Mouse (Mus musculus): Measurements from ENCODE around the gene Cbx5.

DNA sequence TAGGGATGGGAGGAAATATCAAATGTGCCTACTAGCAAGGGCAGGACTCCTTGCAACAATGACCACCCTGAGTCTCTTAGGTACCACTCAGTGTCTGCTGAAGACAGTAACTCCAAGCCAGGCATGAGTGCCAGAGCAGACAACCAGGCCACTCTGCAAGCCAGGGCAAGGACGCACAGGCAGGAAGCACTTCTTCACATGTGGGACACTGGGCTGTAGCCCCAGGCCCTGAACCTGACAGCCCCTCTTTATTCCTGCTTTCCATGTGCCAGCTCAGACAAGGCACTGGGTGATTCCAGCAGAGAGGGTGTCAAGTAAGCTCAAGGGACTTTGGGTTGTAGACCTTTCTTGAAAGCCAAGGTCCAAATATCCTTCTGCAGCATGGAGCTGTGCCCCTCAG, 60.8 kb downstream of the Cbx5 start:
- TF ChIP-seq CTCF (IDR thresholded peaks at IDR 0.05; ENCODE audit: low read depth) (no peak), EP300 (IDR thresholded peaks at IDR 0.05; ENCODE audit: low read depth) (no peak)
